Mouse (Mus musculus): ENCODE data around the gene Dmp1.

The Dmp1 gene

GRCm38 (mm10) chr5:104202351-104202750 is at the start of gene Dmp1:
Gene Dmp1, plus strand, starts transcription at chr5:104202613.
- no peak for DNase-seq

GRCm38 (mm10) chr5:104157701-104158100 is 44.7 kb upstream of the Dmp1 start:
- no peak for DNase-seq

- peak in 1 of 2 experiments; percentile 8 for DNase-seq
Measured at GRCm38 (mm10) chr5:104158332-104159052, 43.9 kb upstream of the Dmp1 start.

GRCm38 (mm10) chr5:104160581-104160980 is 41.8 kb upstream of the Dmp1 start:
- no peak for DNase-seq

GRCm38 (mm10) chr5:104161390-104161789 is 41.0 kb upstream of the Dmp1 start:
- no peak for DNase-seq

- DNase-seq = no peak
Measured at GRCm38 (mm10) chr5:104163536-104163935, 38.9 kb upstream of the Dmp1 start.

GRCm38 (mm10) chr5:104170412-104170811 is 32.0 kb upstream of the Dmp1 start, which contains the start of gene Dspp:
Gene Dspp, plus strand, starts transcription at chr5:104170712.
- DNase-seq = no peak

- DNase-seq = no peak
Measured at GRCm38 (mm10) chr5:104173094-104173493, 29.3 kb upstream of the Dmp1 start.

GRCm38 (mm10) chr5:104183743-104184142 is 18.7 kb upstream of the Dmp1 start:
- DNase-seq = no peak

GRCm38 (mm10) chr5:104187281-104187680 is 15.1 kb upstream of the Dmp1 start:
- no peak for DNase-seq

GRCm38 (mm10) chr5:104195086-104195485 is 7.3 kb upstream of the Dmp1 start:
- DNase-seq = no peak

- DNase-seq = no peak
Measured at GRCm38 (mm10) chr5:104201153-104201950, 1.1 kb upstream of the Dmp1 start.

GRCm38 (mm10) chr5:104212531-104212930 is 10.1 kb downstream of the Dmp1 start:
- DNase-seq = peak in 1 of 2 experiments; percentile 4

- peak; percentile 15 to 21 for DNase-seq
Measured at GRCm38 (mm10) chr5:104218926-104219325, 16.5 kb downstream of the Dmp1 start.

GRCm38 (mm10) chr5:104224299-104224698 is 21.9 kb downstream of the Dmp1 start:
- DNase-seq = no peak

GRCm38 (mm10) chr5:104224750-104225149 is 22.3 kb downstream of the Dmp1 start:
- no peak for DNase-seq

GRCm38 (mm10) chr5:104228497-104228896 is 26.1 kb downstream of the Dmp1 start:
- no peak for DNase-seq

- no peak for DNase-seq
Measured at GRCm38 (mm10) chr5:104236741-104237140, 34.3 kb downstream of the Dmp1 start.

- no peak for DNase-seq
Measured at GRCm38 (mm10) chr5:104239674-104240378, 37.4 kb downstream of the Dmp1 start.

- no peak for DNase-seq
Measured at GRCm38 (mm10) chr5:104244261-104244660, 41.8 kb downstream of the Dmp1 start.

- no peak for DNase-seq
Measured at GRCm38 (mm10) chr5:104251811-104252210, 49.4 kb downstream of the Dmp1 start.

- DNase-seq = no peak
Measured at GRCm38 (mm10) chr5:104256585-104256984, 54.2 kb downstream of the Dmp1 start.

- no peak for DNase-seq
Measured at GRCm38 (mm10) chr5:104261908-104262461, 59.6 kb downstream of the Dmp1 start.

Measured in cerebellum, postnatal 25 days (tissue).